Mouse (Mus musculus) kidney, embryonic 14.5 days (tissue): ENCODE measurements around the gene Gm26992. TPM values are rescaled to one million over a fixed set of nuclear protein-coding genes. Genes with fewer than 3 reads are reported as not detected.
A peak's percentile ranks its signal among the peaks of the same experiment; 100 is the strongest.
"Not testable (repeated sequence)": the region's sequence is repeated elsewhere in the genome, so short reads cannot be mapped to it uniquely, and the experiment has no call there.

Experiments
- ATAC-seq: fragments of 200-750 bp; cut with Nextera tagmentation; 2 replicates; pipeline ENCODE4 v1.8.0; 2017; ENCODE audit warnings: moderate number of reproducible peaks, mild to moderate bottlenecking, moderate TSS enrichment, moderate library complexity; ENCODE audit not compliant: low FRiP score, low TSS enrichment
- H3K27ac ChIP-seq: fragments of 300-500 bp; sonication (generic); 2 replicates; pipeline ENCODE4 v1.5.1; 2014; ENCODE audit warnings: low read depth, mild to moderate bottlenecking, low read length, moderate library complexity, mixed read lengths
- H3K27me3 ChIP-seq: fragments of 300-500 bp; sonication (generic); 2 replicates; pipeline ENCODE4 v1.6.1; 2014; ENCODE audit warnings: mild to moderate bottlenecking, low read length; ENCODE audit not compliant: control insufficient read depth, insufficient read depth
- H3K36me3 ChIP-seq: fragments of 300-500 bp; sonication (generic); 2 replicates; pipeline ENCODE4 v1.6.1; 2014; ENCODE audit warnings: low read length, mixed read lengths; ENCODE audit not compliant: control insufficient read depth, insufficient read depth
- H3K4me1 ChIP-seq: fragments of 300-500 bp; sonication (generic); 2 replicates; pipeline ENCODE4 v1.6.1; 2014; ENCODE audit warnings: low read length, mixed read lengths; ENCODE audit not compliant: control insufficient read depth, insufficient read depth
- H3K4me2 ChIP-seq: fragments of 300-500 bp; sonication (generic); replicated peaks from 2 replicates; pipeline ENCODE4 v1.6.1; 2014; ENCODE audit warnings: low read depth, mild to moderate bottlenecking, low read length
- H3K4me3 ChIP-seq: fragments of 300-500 bp; sonication (generic); 2 replicates; pipeline ENCODE4 v1.5.1; 2014; ENCODE audit warnings: mild to moderate bottlenecking, low read length
- H3K9ac ChIP-seq: fragments of 300-500 bp; sonication (generic); 2 replicates; pipeline ENCODE4 v1.6.1; 2014; ENCODE audit warnings: low read depth, mild to moderate bottlenecking, low read length, moderate library complexity
- H3K9me3 ChIP-seq: fragments of 300-500 bp; sonication (generic); 2 replicates; pipeline ENCODE4 v1.6.1; 2016; ENCODE audit warnings: low read length; ENCODE audit not compliant: control insufficient read depth
- WGBS: fragments of 180-500 bp; shearing (Covaris S2); extraction: QIAGEN DNeasy Blood & Tissue Kit; methylation state at CpG from one replicate; pipeline ENCODE4 v1.1.7; 2014; 5-methylcytosine and 5-hydroxymethylcytosine counted together
- polyA plus RNA-seq: library from polyadenylated mRNA; unstranded; fragments of >200 nt; fragmentation: Nextera tagmentation; extraction: Ambion mirVana; gene quantifications from 2 replicates; pipeline ENCODE4 v1.2.1, GENCODE M21; 2014

Gene Gm26992
- polyA plus RNA-seq, 1 experiment from 2014 or later, result not detected

- ATAC-seq, result no peak
- Histone ChIP-seq H3K4me1 (no peaks in the 10 kb centered on the region), H3K9ac (no peak overlapping the region), H3K27ac (no peak overlapping the region), H3K4me2 (no peak overlapping the region), H3K27me3 (peaks cover 9% of the 10 kb centered on the region; the same call in 1 of the 2 replicates), H3K36me3 (no peaks in the 10 kb centered on the region), H3K4me3 (no peak overlapping the region), H3K9me3 (no peaks in the 10 kb centered on the region)
- WGBS, result 28% methylated on average over 9 of the region's 9 CpGs
Observed at GRCm38 (mm10) chrX:103438023-103438422, 16.2 kb downstream of the Gm26992 start.

GRCm38 (mm10) chrX:103440803-103441202, 19.0 kb downstream of the Gm26992 start:
- peaks cover 9% of the 10 kb centered on the region; the same call in 1 of the 2 replicates for H3K27me3 ChIP-seq
- H3K9ac ChIP-seq, result no peak overlapping the region
- H3K4me1 ChIP-seq, result no peaks in the 10 kb centered on the region
- no peak overlapping the region for H3K4me2 ChIP-seq
- H3K9me3 ChIP-seq, result no peaks in the 10 kb centered on the region
- no peaks in the 10 kb centered on the region for H3K36me3 ChIP-seq
- H3K27ac ChIP-seq, result no peak overlapping the region
- no peak overlapping the region for H3K4me3 ChIP-seq
- no peak for ATAC-seq
- 0% methylated on average over 1 of the region's 1 CpGs for WGBS

- no peak overlapping the region for H3K9ac ChIP-seq
- H3K4me1 ChIP-seq, result no peaks in the 10 kb centered on the region
- no peak overlapping the region for H3K4me2 ChIP-seq
- no peak overlapping the region for H3K4me3 ChIP-seq
- no peak for ATAC-seq
- H3K27me3 ChIP-seq, result peaks cover 16% of the 10 kb centered on the region; the same call in 1 of the 2 replicates
- H3K27ac ChIP-seq, result no peak overlapping the region
- no peaks in the 10 kb centered on the region for H3K36me3 ChIP-seq
- WGBS, result 37% methylated on average over 7 of the region's 7 CpGs
- H3K9me3 ChIP-seq, result no peaks in the 10 kb centered on the region
Observed at GRCm38 (mm10) chrX:103443755-103444154, 21.9 kb downstream of the Gm26992 start.

GRCm38 (mm10) chrX:103447539-103448169, 25.8 kb downstream of the Gm26992 start:
- peak overlapping the region; percentile 31 for H3K4me3 ChIP-seq
- 0 out of 2 replicates have a peak, but pooled peaks cover 10% of the 10 kb centered on the region for H3K27me3 ChIP-seq
- WGBS, result 13% methylated on average over 34 of the region's 34 CpGs
- 0 out of 2 replicates have a peak overlapping the region, but pooled peaks have one; percentile 7 for H3K9ac ChIP-seq
- H3K36me3 ChIP-seq, result no peaks in the 10 kb centered on the region
- 0 out of 2 replicates have a peak, but pooled peaks have one; percentile 66 for ATAC-seq
- no peaks in the 10 kb centered on the region for H3K4me1 ChIP-seq
- 0 out of 2 replicates have a peak, but pooled peaks cover 4% of the 10 kb centered on the region for H3K9me3 ChIP-seq
- H3K4me2 ChIP-seq, result peak overlapping the region; percentile 56
- H3K27ac ChIP-seq, result no peak overlapping the region

GRCm38 (mm10) chrX:103448429-103448828, 26.6 kb downstream of the Gm26992 start:
- Histone ChIP-seq H3K4me3 (peak overlapping the region; percentile 31; the same call in 1 of the 2 replicates), H3K4me2 (peak overlapping the region; percentile 56; the same call in 1 of the 2 replicates)
- not testable (repeated sequence) for H3K27ac ChIP-seq, H3K9ac ChIP-seq, H3K27me3 ChIP-seq, H3K4me1 ChIP-seq, ATAC-seq, H3K36me3 ChIP-seq, H3K9me3 ChIP-seq
- WGBS, result 44% methylated on average over 10 of the region's 13 CpGs

GRCm38 (mm10) chrX:103448943-103449722, 27.3 kb downstream of the Gm26992 start:
- H3K9me3 ChIP-seq, H3K36me3 ChIP-seq, ATAC-seq, H3K4me2 ChIP-seq, H3K4me3 ChIP-seq, H3K27me3 ChIP-seq, H3K9ac ChIP-seq, H3K27ac ChIP-seq, H3K4me1 ChIP-seq: not testable (repeated sequence)
- 69% methylated on average over 17 of the region's 27 CpGs for WGBS

GRCm38 (mm10) chrX:103452815-103453214, 31.0 kb downstream of the Gm26992 start:
- no peak overlapping the region for H3K9ac ChIP-seq
- 0 out of 2 replicates have a peak, but pooled peaks cover 4% of the 10 kb centered on the region for H3K9me3 ChIP-seq
- 80% methylated on average over 6 of the region's 6 CpGs for WGBS
- no peaks in the 10 kb centered on the region for H3K36me3 ChIP-seq
- no peaks in the 10 kb centered on the region for H3K4me1 ChIP-seq
- 0 out of 2 replicates have a peak, but pooled peaks cover 6% of the 10 kb centered on the region for H3K27me3 ChIP-seq
- no peak for ATAC-seq
- H3K4me3 ChIP-seq, result no peak overlapping the region
- H3K27ac ChIP-seq, result no peak overlapping the region
- no peak overlapping the region for H3K4me2 ChIP-seq

- no peak overlapping the region for H3K4me3 ChIP-seq
- WGBS, result 71% methylated on average over 5 of the region's 5 CpGs
- no peaks in the 10 kb centered on the region for H3K27me3 ChIP-seq
- ATAC-seq, result no peak
- H3K9ac ChIP-seq, result no peak overlapping the region
- H3K9me3 ChIP-seq, result no peaks in the 10 kb centered on the region
- H3K4me2 ChIP-seq, result no peak overlapping the region
- H3K36me3 ChIP-seq, result no peaks in the 10 kb centered on the region
- H3K27ac ChIP-seq, result no peak overlapping the region
- H3K4me1 ChIP-seq, result no peaks in the 10 kb centered on the region
Observed at GRCm38 (mm10) chrX:103460056-103460455, 38.2 kb downstream of the Gm26992 start.

GRCm38 (mm10) chrX:103468998-103469397, 47.2 kb downstream of the Gm26992 start:
- H3K27ac ChIP-seq, result no peak overlapping the region
- H3K4me3 ChIP-seq, result no peak overlapping the region
- 80% methylated on average over 2 of the region's 2 CpGs for WGBS
- H3K4me1 ChIP-seq, result no peaks in the 10 kb centered on the region
- ATAC-seq, result no peak
- no peak overlapping the region for H3K9ac ChIP-seq
- no peaks in the 10 kb centered on the region for H3K9me3 ChIP-seq
- no peaks in the 10 kb centered on the region for H3K27me3 ChIP-seq
- H3K4me2 ChIP-seq, result no peak overlapping the region
- no peaks in the 10 kb centered on the region; the same call in 1 of the 2 replicates for H3K36me3 ChIP-seq
